Mouse (Mus musculus) heart, postnatal 0 days (tissue): ENCODE results near the gene Pdia6. TPM values are rescaled to one million over a fixed set of nuclear protein-coding genes. Genes with fewer than 3 reads are reported as not detected.

Experiments
- ATAC-seq: fragments of 200-750 bp; cut with Nextera tagmentation; 2 replicates; pipeline ENCODE4 v1.8.0; 2017; ENCODE audit warnings: low read depth, moderate number of reproducible peaks, moderate library complexity; ENCODE audit not compliant: insufficient read depth
- DNase-seq: peaks from one replicate; pipeline ENCODE4 v3.0.0-alpha.2; 2016; ENCODE audit warnings: low spot score
- H3K27ac ChIP-seq: fragments of 300-500 bp; sonication (generic); 2 replicates; pipeline ENCODE4 v1.5.1; 2014; ENCODE audit warnings: low read depth, mild to moderate bottlenecking
- H3K27me3 ChIP-seq: fragments of 300-500 bp; sonication (generic); 2 replicates; pipeline ENCODE4 v1.6.1; 2014; ENCODE audit warnings: low read length, mixed read lengths; ENCODE audit not compliant: control insufficient read depth, insufficient read depth
- H3K36me3 ChIP-seq: fragments of 300-500 bp; sonication (generic); replicated peaks from 2 replicates; pipeline ENCODE4 v1.6.1; 2014; ENCODE audit warnings: low read length, mixed read lengths; ENCODE audit not compliant: control insufficient read depth, insufficient read depth
- H3K4me1 ChIP-seq: fragments of 300-500 bp; sonication (generic); 2 replicates; pipeline ENCODE4 v1.6.1; 2014; ENCODE audit warnings: antibody characterized with exemption; ENCODE audit not compliant: control insufficient read depth, insufficient read depth
- H3K4me2 ChIP-seq: fragments of 300-500 bp; sonication (generic); 2 replicates; pipeline ENCODE4 v1.6.1; 2014; ENCODE audit warnings: low read depth, mild to moderate bottlenecking, low read length, moderate library complexity
- H3K4me3 ChIP-seq: fragments of 300-500 bp; sonication (generic); 2 replicates; pipeline ENCODE4 v1.5.1; 2014; ENCODE audit warnings: low read depth, low read length
- H3K9ac ChIP-seq: fragments of 300-500 bp; sonication (generic); replicated peaks from 2 replicates; pipeline ENCODE4 v1.6.1; 2014; ENCODE audit warnings: low read depth, low read length, mixed read lengths
- H3K9me3 ChIP-seq: fragments of 300-500 bp; sonication (generic); replicated peaks from 2 replicates; pipeline ENCODE4 v1.6.1; 2016; ENCODE audit warnings: low read length; ENCODE audit not compliant: control insufficient read depth
- CTCF ChIP-seq: IDR thresholded peaks from 2 replicates; pipeline ENCODE4 v1.5.1; 2016; ENCODE audit warnings: antibody characterized with exemption, control low read depth, low read depth
- EP300 ChIP-seq: IDR thresholded peaks from 2 replicates; pipeline ENCODE4 v1.6.1; 2016; ENCODE audit warnings: antibody characterized with exemption, low read depth
- WGBS: fragments of 180-500 bp; shearing (Covaris S2); extraction: QIAGEN DNeasy Blood & Tissue Kit; methylation state at CpG from one replicate; pipeline ENCODE4 v1.1.7; 2014; 5-methylcytosine and 5-hydroxymethylcytosine counted together
- polyA plus RNA-seq: library from polyadenylated mRNA; unstranded; fragments of >200 nt; fragmentation: Nextera tagmentation; extraction: Ambion mirVana; gene quantifications from 2 replicates; pipeline ENCODE4 v1.2.1, GENCODE M21; 2015
- total RNA-seq: library from RNA; depleted of rRNA; stranded (reverse); fragments of >200 nt; gene quantifications from 2 replicates; pipeline ENCODE4 v1.2.3, GENCODE M21; 2014; ENCODE audit warnings: low replicate concordance

Gene Pdia6
- total and polyA plus RNA-seq, 2 experiments from 2014 or later: 52.7 to 129 TPM

DNA sequence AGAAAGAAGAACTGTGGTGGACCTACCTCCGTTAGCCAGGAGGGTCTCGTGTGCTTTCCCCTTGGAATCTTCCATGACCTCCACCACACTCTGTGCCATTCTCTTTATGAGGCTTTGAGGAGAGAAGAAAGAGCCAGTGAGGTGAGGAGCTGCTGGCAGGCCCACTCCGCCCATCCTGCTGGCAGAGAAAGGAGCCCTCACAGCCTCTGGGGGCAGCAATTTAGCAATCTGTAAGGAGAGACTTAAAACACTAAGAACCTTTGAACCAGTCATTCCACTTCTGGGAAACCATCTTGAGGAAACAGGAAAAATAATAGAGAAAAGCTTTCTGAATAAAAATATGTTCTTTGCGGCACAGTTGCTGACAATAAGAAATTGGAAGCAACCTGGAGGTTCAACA, 41.9 kb downstream of the Pdia6 start:
- 49% methylated on average over 4 of the region's 4 CpGs for WGBS
- no peaks in the 10 kb centered on the region for H3K4me1 ChIP-seq
- no peaks in the 10 kb centered on the region for H3K36me3 ChIP-seq
- no peaks in the 10 kb centered on the region for H3K27me3 ChIP-seq
- H3K9me3 ChIP-seq: no peaks in the 10 kb centered on the region
- TF ChIP-seq CTCF (no peak), EP300 (no peak)
- no peak overlapping the region for H3K9ac ChIP-seq
- ATAC-seq (no peak), DNase-seq (no peak)
- no peak overlapping the region for H3K4me3 ChIP-seq
- H3K4me2 ChIP-seq: no peak overlapping the region
- no peak overlapping the region for H3K27ac ChIP-seq

DNA sequence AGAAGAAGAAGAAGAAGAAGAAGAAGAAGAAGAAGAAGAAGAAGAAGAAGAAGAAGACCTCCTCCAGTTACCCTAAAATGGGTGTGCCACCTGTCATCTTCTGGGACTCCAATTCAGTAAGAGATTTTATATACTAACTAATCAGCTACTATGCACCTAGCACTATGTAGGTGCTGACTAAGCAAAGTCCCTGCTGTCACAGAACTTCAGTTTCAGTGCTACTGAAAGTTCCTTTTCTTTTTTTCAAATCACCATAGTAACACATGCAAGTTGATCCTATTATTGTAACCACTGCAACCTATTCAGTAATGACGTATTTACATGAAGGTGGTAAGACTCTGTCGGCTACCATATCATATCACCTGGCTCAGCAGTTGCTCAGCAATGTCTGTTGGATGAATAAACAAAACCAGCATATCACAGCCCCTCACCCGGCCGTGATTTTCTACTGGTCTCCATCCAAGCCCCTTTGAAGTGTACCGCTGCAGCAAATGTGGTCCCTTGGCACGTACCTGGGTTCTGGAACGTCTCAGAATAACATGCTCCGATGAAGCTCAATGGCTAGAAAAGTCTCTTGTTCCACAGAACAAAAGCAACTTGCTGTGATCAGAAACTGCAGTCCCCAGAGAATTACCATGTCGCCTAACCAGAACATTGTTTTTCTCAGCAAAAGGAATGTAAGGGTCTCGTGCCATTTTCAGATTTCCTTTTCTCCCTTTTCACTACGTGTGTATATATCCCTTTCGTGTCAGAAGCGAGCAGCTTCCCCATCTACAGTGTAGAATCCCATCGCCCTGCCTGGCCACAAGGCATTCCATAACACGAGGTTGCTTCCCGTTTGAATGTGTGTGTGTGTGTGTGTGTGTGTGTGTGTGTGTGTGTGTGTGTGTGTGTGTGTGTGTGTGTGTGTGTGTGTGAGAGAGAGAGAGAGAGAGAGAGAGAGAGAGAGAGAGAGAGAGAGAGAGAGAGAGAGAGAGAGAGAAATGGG, 44.8 kb downstream of the Pdia6 start:
- DNase-seq: no peak
- no peak overlapping the region for H3K4me3 ChIP-seq
- no peaks in the 10 kb centered on the region for H3K36me3 ChIP-seq
- no peaks in the 10 kb centered on the region for H3K27me3 ChIP-seq
- no peaks in the 10 kb centered on the region for H3K4me1 ChIP-seq
- ATAC-seq: no peak
- H3K27ac ChIP-seq: no peak overlapping the region
- no peak overlapping the region for H3K9ac ChIP-seq
- H3K4me2 ChIP-seq: no peak overlapping the region
- H3K9me3 ChIP-seq: no peaks in the 10 kb centered on the region
- WGBS: 59% methylated on average over 16 of the region's 16 CpGs
- TF ChIP-seq EP300 (no peak), CTCF (no peak)

DNA sequence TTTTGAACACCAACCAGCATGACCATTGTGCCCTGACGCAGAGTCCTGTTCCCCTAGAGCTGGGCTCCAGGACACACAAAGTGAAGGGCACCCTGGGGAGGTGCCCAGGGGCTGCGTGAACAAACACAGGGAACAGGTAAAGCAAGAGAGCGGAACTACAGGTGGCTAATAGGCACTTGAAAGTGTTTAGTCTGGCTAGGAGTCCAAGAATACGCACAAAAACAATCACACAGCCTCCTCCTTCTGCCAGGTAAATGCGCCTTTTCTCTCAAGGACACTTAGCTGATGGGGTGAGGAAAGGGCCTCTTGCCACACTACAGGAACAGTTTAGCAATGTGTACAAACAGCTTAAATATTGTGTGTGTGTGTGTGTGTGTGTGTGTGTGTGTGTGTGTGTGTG, 49.8 kb downstream of the Pdia6 start:
- H3K4me2 ChIP-seq: no peak overlapping the region
- no peaks in the 10 kb centered on the region for H3K4me1 ChIP-seq
- DNase-seq: no peak
- TF ChIP-seq CTCF: no peak
- no peaks in the 10 kb centered on the region for H3K27me3 ChIP-seq
- H3K9ac ChIP-seq: no peak overlapping the region
- ATAC-seq: no peak
- H3K36me3 ChIP-seq: no peaks in the 10 kb centered on the region
- 90% methylated on average over 5 of the region's 5 CpGs for WGBS
- H3K27ac ChIP-seq: no peak overlapping the region
- H3K9me3 ChIP-seq: no peaks in the 10 kb centered on the region
- H3K4me3 ChIP-seq: no peak overlapping the region

DNA sequence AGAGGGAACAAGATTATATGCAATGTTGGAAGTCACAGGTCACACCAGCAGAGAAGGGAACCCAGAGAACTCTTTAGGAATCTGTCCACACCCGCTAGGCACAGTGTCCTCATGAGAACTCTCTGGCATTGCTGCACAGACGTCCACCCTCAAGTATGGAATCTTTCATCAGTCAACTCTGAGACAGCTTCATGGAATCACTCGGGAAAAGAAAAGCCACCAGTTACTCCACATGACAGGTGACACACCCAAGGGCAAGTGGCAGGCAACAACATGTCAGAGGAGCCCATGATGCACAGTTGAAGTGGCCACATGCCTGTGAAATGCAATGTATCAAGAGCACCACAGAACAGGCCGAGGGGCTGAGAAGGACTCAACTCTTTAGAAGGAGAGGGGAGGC, 51.6 kb downstream of the Pdia6 start:
- Histone ChIP-seq H3K27me3 (peaks cover 3% of the 10 kb centered on the region; the same call in 1 of the 2 replicates), H3K36me3 (no peaks in the 10 kb centered on the region), H3K27ac (no peak overlapping the region), H3K4me2 (no peak overlapping the region), H3K9ac (no peak overlapping the region), H3K4me1 (no peaks in the 10 kb centered on the region), H3K4me3 (no peak overlapping the region), H3K9me3 (no peaks in the 10 kb centered on the region)
- TF ChIP-seq EP300 (no peak), CTCF (no peak)
- DNase-seq (no peak), ATAC-seq (peak; percentile 74; the same call in 1 of the 2 replicates)
- 32% methylated on average over 4 of the region's 4 CpGs for WGBS

DNA sequence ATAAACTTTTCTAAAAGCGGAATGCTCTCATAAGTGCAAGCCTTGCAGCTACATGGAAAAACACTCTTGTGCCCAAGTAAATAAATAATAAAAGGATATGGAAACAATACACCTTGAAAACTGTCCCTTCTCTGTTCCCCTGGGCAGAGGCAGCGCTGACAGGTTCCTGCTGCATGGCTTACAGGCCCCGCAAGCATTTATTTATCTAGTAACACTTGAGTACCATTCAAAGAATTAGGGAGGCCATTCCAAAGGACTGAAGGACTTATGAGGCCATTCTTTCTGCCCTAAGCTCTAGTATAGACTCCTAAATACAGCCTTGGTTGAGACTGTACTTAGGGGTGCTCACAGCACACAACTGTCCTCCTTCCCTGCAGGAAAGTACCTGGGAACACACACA, 52.1 kb downstream of the Pdia6 start:
- Histone ChIP-seq H3K36me3 (no peaks in the 10 kb centered on the region), H3K27me3 (peaks cover 6% of the 10 kb centered on the region), H3K4me2 (no peak overlapping the region), H3K9ac (no peak overlapping the region), H3K4me1 (no peaks in the 10 kb centered on the region), H3K4me3 (no peak overlapping the region), H3K9me3 (no peaks in the 10 kb centered on the region), H3K27ac (no peak overlapping the region)
- DNase-seq (no peak), ATAC-seq (no peak)
- WGBS: 51% methylated on average over 3 of the region's 3 CpGs
- TF ChIP-seq EP300: no peak
- no peak for TF ChIP-seq CTCF
